Mouse (Mus musculus) gonadal fat pad, adult 2 months (tissue): ENCODE results near the gene Car12. TPM values are rescaled to one million over a fixed set of nuclear protein-coding genes. Genes with fewer than 3 reads are reported as not detected.
A peak's percentile ranks its signal among the peaks of the same experiment; 100 is the strongest.
"Not testable (repeated sequence)": the region's sequence is repeated elsewhere in the genome, so short reads cannot be mapped to it uniquely, and the experiment has no call there.

Experiments used
- DNase-seq: peaks from one replicate; pipeline ENCODE4 v3.0.0-alpha.2; 2012; ENCODE audit warnings: low read depth
- polyA plus RNA-seq: library from polyadenylated mRNA; depleted of rRNA; stranded (reverse); fragments of >200 nt; gene quantifications from 2 replicates; pipeline ENCODE4 v1.2.3, GENCODE M21; 2012; rRNA removed

Car12 gene
- polyA plus RNA-seq, 1 experiment, result 20.6 TPM

DNA sequence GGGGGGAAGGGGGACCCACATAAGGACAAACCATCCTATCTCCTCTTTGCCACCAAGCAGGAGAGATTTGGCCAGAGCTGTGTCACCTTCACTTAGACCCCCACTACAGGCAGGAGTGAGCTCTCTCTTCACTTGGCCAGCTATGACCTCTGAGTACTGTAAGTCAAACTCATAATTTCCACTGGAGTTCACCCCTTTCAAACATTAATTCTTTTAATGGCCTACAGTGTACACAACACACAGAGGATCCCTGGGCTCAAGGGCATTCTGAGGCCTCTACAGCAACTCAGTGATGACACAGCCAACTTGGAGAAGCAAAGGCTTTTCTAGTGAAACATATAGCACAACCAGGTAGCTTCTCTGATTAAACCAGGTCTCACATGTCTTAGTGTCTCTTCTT, 57.2 kb downstream of the Car12 start:
- no peak for DNase-seq

DNA sequence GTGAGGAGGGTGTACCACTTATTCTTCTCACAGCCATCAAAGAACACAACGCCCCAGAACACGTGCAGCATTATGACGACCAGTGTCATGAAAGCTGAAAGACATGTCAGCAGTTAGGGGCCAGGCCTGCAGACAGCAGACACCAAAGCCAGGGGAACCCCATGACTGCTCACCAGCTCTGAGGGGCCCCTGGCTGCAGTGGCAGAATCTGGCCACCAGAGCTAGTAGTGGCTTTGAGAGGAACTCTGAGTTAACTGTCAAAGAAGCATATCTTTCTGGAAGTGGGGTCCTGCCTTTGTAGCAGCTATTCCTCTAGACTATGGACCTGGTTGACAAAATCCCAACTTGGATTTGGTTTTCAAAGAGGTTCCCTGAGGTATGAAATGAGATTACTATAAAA, 71.1 kb downstream of the Car12 start:
- DNase-seq, result not testable (repeated sequence)

DNA sequence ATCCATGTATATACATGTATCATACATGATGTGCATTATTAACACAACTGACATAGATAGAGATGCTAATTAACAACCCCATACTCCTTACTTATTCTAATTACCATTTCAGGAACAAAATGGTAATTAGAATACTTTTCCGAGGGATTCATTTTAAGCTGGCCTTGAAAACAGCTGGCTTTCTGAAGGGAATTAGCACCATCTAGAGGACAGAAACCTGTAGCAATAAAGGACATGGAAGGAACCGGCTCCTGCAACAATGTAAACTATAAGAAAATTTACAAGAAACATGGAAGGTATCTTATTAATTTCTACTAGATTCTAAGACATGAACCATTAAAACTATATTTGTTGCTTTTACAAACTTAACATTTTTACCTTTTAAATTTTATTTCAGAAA, 74.3 kb downstream of the Car12 start:
- DNase-seq, result no peak

DNA sequence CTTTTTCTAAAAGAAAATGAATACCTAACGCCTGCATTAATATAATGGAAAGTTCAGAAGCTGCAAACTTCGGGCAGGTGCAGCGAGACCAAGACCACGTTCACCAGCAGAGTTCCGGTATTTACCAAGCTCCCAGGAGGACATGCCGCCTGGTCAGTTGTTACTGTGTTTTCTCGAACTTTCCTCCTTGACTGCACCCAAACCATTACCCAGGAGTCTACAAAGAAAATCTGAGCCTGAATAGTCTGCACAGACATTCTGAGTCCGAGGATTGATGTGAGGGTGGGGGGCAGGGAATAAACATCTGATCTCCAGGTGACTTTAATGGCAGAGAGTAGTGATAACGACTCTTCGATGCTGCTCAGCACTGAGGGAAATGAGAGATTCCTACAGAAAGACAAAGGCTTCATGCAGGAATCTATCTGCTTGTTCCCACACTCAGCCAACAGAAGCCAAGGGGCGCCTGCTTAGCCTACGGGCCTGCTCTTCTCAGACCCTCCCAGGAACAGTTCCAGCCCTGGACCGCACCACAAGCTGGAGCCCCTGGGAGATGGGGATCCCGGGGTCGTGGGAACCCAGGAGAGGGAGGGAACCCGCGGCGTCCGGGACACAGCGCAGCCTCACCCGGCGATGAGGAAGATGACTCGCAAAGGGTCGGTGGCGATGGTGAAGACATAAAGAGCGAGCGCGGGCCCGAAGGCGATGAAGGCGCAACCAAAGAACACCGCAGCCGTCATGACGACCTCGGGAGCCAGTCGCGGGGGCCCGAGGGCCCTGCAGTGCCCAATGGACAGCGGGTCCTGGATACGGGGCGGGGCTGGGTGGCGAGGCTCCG, 81.4 kb downstream of the Car12 start:
- DNase-seq, result no peak

DNA sequence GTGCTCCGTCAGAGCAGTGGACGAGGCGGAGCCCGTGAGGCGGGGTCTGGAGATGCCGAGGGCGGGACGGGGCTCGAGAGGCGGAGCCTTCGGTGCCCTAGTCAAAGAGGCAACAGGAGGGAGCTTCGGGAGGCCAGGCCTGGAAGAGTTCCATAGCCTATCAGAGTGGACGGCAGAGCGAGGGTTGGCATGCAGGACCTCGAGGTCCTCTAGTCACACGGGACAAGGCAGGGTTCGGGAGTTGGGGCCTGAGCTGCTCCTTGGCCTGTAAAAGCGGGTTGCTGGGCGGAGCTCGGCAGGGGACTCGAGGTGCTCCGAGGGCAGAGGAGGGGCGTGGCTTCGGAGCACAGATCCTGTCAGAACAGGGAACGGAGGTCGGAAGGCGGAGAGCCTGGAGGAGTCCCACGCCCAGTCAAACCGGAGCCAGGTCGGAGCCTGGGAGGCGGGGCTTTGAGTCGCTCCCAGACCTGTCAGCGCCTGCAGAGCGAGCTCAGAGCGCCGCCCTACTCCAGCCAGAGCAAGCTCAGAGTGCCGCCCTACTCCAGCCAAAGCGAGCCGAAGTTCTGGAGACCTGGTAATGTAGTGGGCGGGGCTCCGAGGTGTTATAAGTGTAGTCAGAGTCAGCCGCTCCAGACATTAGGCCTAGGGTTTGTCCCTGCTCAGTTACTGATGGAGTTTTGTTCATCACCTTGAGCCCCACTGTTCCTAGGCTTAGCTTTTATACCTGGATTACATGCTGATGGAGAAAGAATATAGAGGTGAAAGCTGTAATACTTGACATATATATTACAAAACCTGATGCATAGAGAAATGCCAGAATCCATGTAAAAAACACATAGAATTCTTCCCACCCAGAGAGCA, 82.2 kb downstream of the Car12 start, which contains the start of gene Aph1b:
Gene Aph1b (minus strand): TSS at position 27 of the 861 bp plus-strand sequence.
- peak; percentile 90 for DNase-seq

DNA sequence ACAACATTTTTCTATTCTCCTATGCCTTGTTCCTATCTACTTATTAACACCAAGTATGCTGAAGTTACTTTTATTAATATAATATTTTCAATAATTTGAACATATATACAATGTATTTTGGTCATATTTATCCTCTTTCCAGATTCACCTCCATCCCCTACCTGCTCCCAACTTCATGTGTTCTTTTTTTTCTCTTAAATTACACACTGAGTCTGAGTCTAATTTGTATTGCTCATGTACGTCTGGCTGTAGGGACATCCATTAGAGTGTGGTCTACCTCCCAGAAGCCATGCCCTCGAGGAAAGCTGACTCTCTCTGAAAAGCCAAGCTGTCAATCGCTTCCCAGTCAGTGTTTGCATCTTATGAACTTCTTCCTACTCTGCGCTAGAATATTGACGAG, 83.3 kb downstream of the Car12 start, which contains the start of gene Gm10647:
Gene Gm10647 (plus strand): TSS at position 301 of the 400 bp plus-strand sequence.
- no peak for DNase-seq

DNA sequence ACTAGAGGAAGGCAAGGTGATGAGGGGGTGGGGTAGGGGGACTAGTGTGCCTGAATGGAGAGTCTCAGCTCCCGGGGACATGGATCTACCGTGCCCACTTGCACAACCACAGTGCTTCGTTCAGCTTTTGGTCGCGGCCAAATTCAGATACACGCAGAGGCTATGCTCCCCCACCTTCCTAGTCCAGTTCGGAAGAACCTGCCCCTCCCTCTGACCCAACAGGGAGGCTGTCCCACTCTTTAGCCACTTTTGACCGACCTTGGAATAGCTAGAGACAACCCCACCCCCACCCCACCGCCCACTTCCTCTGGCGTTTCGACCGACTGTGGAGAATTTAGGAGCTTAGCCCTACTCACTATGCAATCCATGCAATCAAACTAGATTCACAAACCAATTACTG, 88.5 kb downstream of the Car12 start:
- no peak for DNase-seq

DNA sequence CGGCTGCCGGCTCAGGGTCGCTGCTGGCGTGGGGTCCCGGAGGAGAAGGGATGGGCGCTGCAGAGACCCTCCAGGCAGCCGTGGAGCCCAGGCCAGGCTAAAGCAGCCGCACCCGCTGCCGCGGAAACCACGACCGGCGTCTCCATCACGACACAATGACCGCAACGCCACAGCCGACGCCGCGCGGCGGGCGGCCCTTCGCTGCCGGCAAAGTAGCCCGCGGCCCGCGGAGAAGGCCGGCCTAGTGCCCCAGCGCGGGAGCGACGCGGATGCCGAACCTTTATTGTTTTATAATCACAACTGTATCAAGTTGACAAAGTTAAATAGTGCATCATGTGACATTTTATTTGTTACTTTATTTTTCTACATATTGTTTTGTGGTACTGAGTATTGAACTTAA, 92.5 kb downstream of the Car12 start:
- DNase-seq, result not testable (repeated sequence)

DNA sequence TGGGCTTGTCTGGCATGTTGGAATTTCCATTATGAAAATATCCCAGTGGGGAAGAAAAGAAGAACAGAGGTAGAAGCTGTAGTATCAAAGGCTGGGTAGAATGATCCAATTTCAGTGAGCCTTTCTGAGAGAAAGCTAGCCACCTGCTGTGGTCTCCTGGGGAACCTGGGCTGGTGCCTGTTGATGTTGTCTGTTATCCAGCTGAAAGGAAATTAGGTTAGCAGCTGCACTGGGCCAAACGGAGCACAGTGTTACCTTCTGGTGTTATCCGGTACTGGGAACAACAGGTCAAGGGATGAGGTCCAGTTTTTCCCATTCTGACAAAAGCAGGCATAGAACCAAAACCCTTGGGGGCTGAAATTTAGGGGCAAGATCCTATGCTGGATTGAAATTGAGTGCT, 99.9 kb downstream of the Car12 start:
- DNase-seq, result no peak

Other genes starting within 250 kb of the Car12 start
- gene Fbxl22, start 199.1 kb upstream of the Car12 start, polyA plus RNA-seq, result 7.2 and 8.6 TPM in 2 replicates
- 15.2 and 16.1 TPM in 2 replicates for gene Usp3, start 120.5 kb upstream of the Car12 start, polyA plus RNA-seq
- gene Aph1b, start 81.8 kb downstream of the Car12 start, polyA plus RNA-seq, result 5.1 and 5.9 TPM in 2 replicates
- 0.10 and 0.28 TPM in 2 replicates for gene Gm10647, start 83.4 kb downstream of the Car12 start, polyA plus RNA-seq
- 1.6 and 1.9 TPM in 2 replicates for gene Aph1c, start 121.0 kb downstream of the Car12 start, polyA plus RNA-seq
- gene Rab8b, start 206.0 kb downstream of the Car12 start, polyA plus RNA-seq, result 9.7 and 10.6 TPM in 2 replicates
- 59.1 and 75.4 TPM in 2 replicates for gene Rps27l, start 232.4 kb downstream of the Car12 start, polyA plus RNA-seq